Mouse (Mus musculus) myocyte (in vitro differentiated cells): Measurements from ENCODE around the gene Il4ra.

Experiments
- CEBPB ChIP-seq: IDR thresholded peaks from 2 replicates; pipeline ENCODE4 v1.6.1; 2011; ENCODE audit warnings: mild to moderate bottlenecking, moderate library complexity; ENCODE audit not compliant: poor library complexity, insufficient read depth, severe bottlenecking
- E2F4 ChIP-seq: IDR thresholded peaks from one replicate; pipeline ENCODE4 v1.6.1; 2011; ENCODE audit warnings: mild to moderate bottlenecking, control low read depth, moderate library complexity; ENCODE audit not compliant: insufficient read depth
- MAX ChIP-seq: IDR thresholded peaks from one replicate; pipeline ENCODE4 v1.6.1; 2011; ENCODE audit warnings: low read depth, mild to moderate bottlenecking, control low read depth
- MYOD1 ChIP-seq, 3 experiments: IDR thresholded peaks; one replicate each; pipeline ENCODE4 v1.6.1; 2011; ENCODE audit warnings: control low read depth in 2 of 3, low read depth in 2 of 3, mild to moderate bottlenecking in 2 of 3, moderate library complexity in 1 of 3; ENCODE audit not compliant: insufficient read length in 2 of 3, control insufficient read depth in 1 of 3
- POLR2A ChIP-seq: IDR thresholded peaks from one replicate; pipeline ENCODE4 v1.6.1; 2011; ENCODE audit warnings: low read depth, mild to moderate bottlenecking, control low read depth, moderate library complexity; ENCODE audit not compliant: insufficient read length
- SRF ChIP-seq: IDR thresholded peaks from one replicate; pipeline ENCODE4 v1.6.1; 2011; ENCODE audit warnings: low read depth; ENCODE audit not compliant: control insufficient read depth, insufficient read length
- TCF12 ChIP-seq: IDR thresholded peaks from one replicate; pipeline ENCODE4 v1.6.1; 2011; ENCODE audit warnings: mild to moderate bottlenecking, control low read depth; ENCODE audit not compliant: poor library complexity, insufficient read depth, severe bottlenecking
- USF1 ChIP-seq: IDR thresholded peaks from one replicate; pipeline ENCODE4 v1.6.1; 2011; ENCODE audit warnings: low read depth, mild to moderate bottlenecking, control low read depth, moderate library complexity

GRCm38 (mm10) chr7:125543497-125543896, 8.4 kb upstream of the Il4ra start:
- no peak for TF ChIP-seq POLR2A
- no peak for TF ChIP-seq USF1
- no peak for TF ChIP-seq E2F4
- TF ChIP-seq MAX, result no peak
- no peak for TF ChIP-seq CEBPB
- TF ChIP-seq TCF12, result no peak
- no peak for TF ChIP-seq SRF
- no peak for TF ChIP-seq MYOD1 (IDR thresholded peaks at IDR 0.05; ENCODE audit: control insufficient read depth in 1 of 3, insufficient read length in 2 of 3, low read depth in 2 of 3)
